Mouse (Mus musculus) heart, embryonic 16.5 days (tissue): ENCODE measurements around the gene Mfsd12. TPM values are rescaled to one million over a fixed set of nuclear protein-coding genes. Genes with fewer than 3 reads are reported as not detected.

Experiments
- ATAC-seq: fragments of 200-750 bp; cut with Nextera tagmentation; replicated peaks from 2 replicates; pipeline ENCODE4 v1.8.0; 2017; ENCODE audit warnings: moderate number of reproducible peaks; ENCODE audit not compliant: insufficient read depth, low FRiP score; ENCODE audit errors: extremely low read depth
- H3K27ac ChIP-seq: fragments of 300-500 bp; sonication (generic); 2 replicates; pipeline ENCODE4 v1.5.1; 2014; ENCODE audit warnings: mild to moderate bottlenecking, low read length, control low read depth, moderate library complexity
- H3K27me3 ChIP-seq: fragments of 300-500 bp; sonication (generic); 2 replicates; pipeline ENCODE4 v1.6.1; 2014; ENCODE audit warnings: low read length, mixed read lengths; ENCODE audit not compliant: control insufficient read depth, insufficient read depth
- H3K36me3 ChIP-seq: fragments of 300-500 bp; sonication (generic); 2 replicates; pipeline ENCODE4 v1.6.1; 2014; ENCODE audit not compliant: control insufficient read depth, insufficient read depth
- H3K4me1 ChIP-seq: fragments of 300-500 bp; sonication (generic); 2 replicates; pipeline ENCODE4 v1.6.1; 2014; ENCODE audit warnings: low read length, mixed read lengths; ENCODE audit not compliant: control insufficient read depth, insufficient read depth
- H3K4me2 ChIP-seq: fragments of 300-500 bp; sonication (generic); 2 replicates; pipeline ENCODE4 v1.6.1; 2014; ENCODE audit warnings: low read depth, mild to moderate bottlenecking, control low read depth, low read length
- H3K4me3 ChIP-seq: fragments of 300-500 bp; sonication (generic); 2 replicates; pipeline ENCODE4 v1.5.1; 2014; ENCODE audit warnings: mild to moderate bottlenecking, control low read depth, low read length
- H3K9ac ChIP-seq: fragments of 300-500 bp; sonication (generic); 2 replicates; pipeline ENCODE4 v1.6.1; 2014; ENCODE audit warnings: low read length, control low read depth
- H3K9me3 ChIP-seq: fragments of 300-500 bp; sonication (generic); replicated peaks from 2 replicates; pipeline ENCODE4 v1.6.1; 2016; ENCODE audit warnings: low read length; ENCODE audit not compliant: control insufficient read depth
- WGBS: fragments of 180-500 bp; shearing (Covaris S2); extraction: QIAGEN DNeasy Blood & Tissue Kit; methylation state at CpG from one replicate; pipeline ENCODE4 v1.1.7; 2014; 5-methylcytosine and 5-hydroxymethylcytosine counted together
- polyA plus RNA-seq: library from polyadenylated mRNA; unstranded; fragments of >200 nt; fragmentation: Nextera tagmentation; extraction: Ambion mirVana; gene quantifications from 2 replicates; pipeline ENCODE4 v1.2.1, GENCODE M21; 2015

The Mfsd12 gene
- polyA plus RNA-seq, 1 experiment from 2014 or later, result 16.5 TPM

GRCm38 (mm10) chr10:81405588-81406201 is 48.4 kb downstream of the Mfsd12 start:
- H3K4me3 ChIP-seq, result no peak overlapping the region
- peaks cover 27% of the 10 kb centered on the region for H3K36me3 ChIP-seq
- H3K9ac ChIP-seq, result no peak overlapping the region
- WGBS, result 57% methylated on average over 13 of the region's 13 CpGs
- no peaks in the 10 kb centered on the region for H3K9me3 ChIP-seq
- H3K4me1 ChIP-seq, result peaks cover 69% of the 10 kb centered on the region
- no peak overlapping the region for H3K4me2 ChIP-seq
- ATAC-seq, result no peak
- H3K27ac ChIP-seq, result 0 out of 2 replicates have a peak overlapping the region, but pooled peaks have one; percentile 29
- H3K27me3 ChIP-seq, result no peaks in the 10 kb centered on the region

GRCm38 (mm10) chr10:81406504-81407440 is 49.5 kb downstream of the Mfsd12 start:
- H3K27me3 ChIP-seq, result no peaks in the 10 kb centered on the region
- H3K4me1 ChIP-seq, result peaks cover 71% of the 10 kb centered on the region
- peaks cover 25% of the 10 kb centered on the region for H3K36me3 ChIP-seq
- H3K4me3 ChIP-seq, result peak overlapping the region; percentile 28
- peak overlapping the region; percentile 47 for H3K9ac ChIP-seq
- H3K9me3 ChIP-seq, result no peaks in the 10 kb centered on the region
- WGBS, result 35% methylated on average over 24 of the region's 24 CpGs
- ATAC-seq, result no peak
- H3K4me2 ChIP-seq, result peak overlapping the region; percentile 47
- peak overlapping the region; percentile 29; the same call in 1 of the 2 replicates for H3K27ac ChIP-seq

GRCm38 (mm10) chr10:81407539-81408423 is 50.5 kb downstream of the Mfsd12 start:
- 22% methylated on average over 31 of the region's 31 CpGs for WGBS
- H3K4me3 ChIP-seq, result peak overlapping the region; percentile 28
- peak overlapping the region; percentile 34 for H3K27ac ChIP-seq
- peaks cover 71% of the 10 kb centered on the region for H3K4me1 ChIP-seq
- ATAC-seq, result peak; percentile 33
- no peaks in the 10 kb centered on the region for H3K27me3 ChIP-seq
- peak overlapping the region; percentile 47 for H3K4me2 ChIP-seq
- H3K36me3 ChIP-seq, result peaks cover 27% of the 10 kb centered on the region
- H3K9ac ChIP-seq, result peak overlapping the region; percentile 47
- no peaks in the 10 kb centered on the region for H3K9me3 ChIP-seq

GRCm38 (mm10) chr10:81408424-81408729 is 51.1 kb downstream of the Mfsd12 start:
- no peak overlapping the region for H3K9ac ChIP-seq
- WGBS, result 56% methylated on average over 13 of the region's 13 CpGs
- no peaks in the 10 kb centered on the region for H3K27me3 ChIP-seq
- H3K9me3 ChIP-seq, result no peaks in the 10 kb centered on the region
- H3K4me2 ChIP-seq, result no peak overlapping the region
- peaks cover 27% of the 10 kb centered on the region for H3K36me3 ChIP-seq
- peaks cover 73% of the 10 kb centered on the region for H3K4me1 ChIP-seq
- no peak overlapping the region for H3K4me3 ChIP-seq
- no peak for ATAC-seq
- peak overlapping the region; percentile 34 for H3K27ac ChIP-seq

GRCm38 (mm10) chr10:81408871-81409291 is 51.6 kb downstream of the Mfsd12 start:
- Histone ChIP-seq H3K4me1 (peaks cover 77% of the 10 kb centered on the region), H3K36me3 (peaks cover 22% of the 10 kb centered on the region), H3K27ac (peak overlapping the region; percentile 100), H3K4me3 (no peak overlapping the region), H3K9me3 (no peaks in the 10 kb centered on the region), H3K4me2 (no peak overlapping the region), H3K27me3 (no peaks in the 10 kb centered on the region), H3K9ac (no peak overlapping the region)
- ATAC-seq, result peak; percentile 30
- 25% methylated on average over 9 of the region's 9 CpGs for WGBS

GRCm38 (mm10) chr10:81409330-81409729 is 52.0 kb downstream of the Mfsd12 start:
- WGBS, result 37% methylated on average over 8 of the region's 8 CpGs
- Histone ChIP-seq H3K9me3 (no peaks in the 10 kb centered on the region), H3K27me3 (no peaks in the 10 kb centered on the region), H3K4me3 (no peak overlapping the region; the same call in 1 of the 2 replicates), H3K27ac (peak overlapping the region; percentile 100), H3K4me1 (peaks cover 81% of the 10 kb centered on the region), H3K36me3 (peaks cover 21% of the 10 kb centered on the region), H3K9ac (0 out of 2 replicates have a peak overlapping the region, but pooled peaks have one; percentile 18), H3K4me2 (peak overlapping the region; percentile 24; the same call in 1 of the 2 replicates)
- ATAC-seq, result no peak

DNA sequence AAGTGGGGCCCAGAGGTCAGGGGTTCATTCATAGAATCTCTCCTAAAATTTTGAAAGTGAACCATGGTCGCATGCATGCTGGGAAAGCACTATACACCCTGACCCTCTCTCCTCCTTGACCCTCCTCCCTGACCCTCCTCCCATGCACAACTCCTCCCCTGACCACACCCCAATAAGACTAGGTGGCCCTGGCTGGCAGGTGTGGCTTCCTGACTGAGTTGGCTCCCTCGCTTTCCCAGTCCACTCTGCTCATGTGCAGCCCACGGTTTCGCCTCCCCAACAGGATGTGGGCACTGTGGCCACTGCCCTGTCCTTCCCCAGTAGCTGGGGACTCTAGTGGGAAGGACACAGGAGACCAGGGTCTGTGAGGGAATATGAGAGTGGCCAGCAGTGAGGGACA is 53.1 kb downstream of the Mfsd12 start:
- Histone ChIP-seq H3K36me3 (peaks cover 11% of the 10 kb centered on the region), H3K4me1 (peaks cover 89% of the 10 kb centered on the region), H3K4me2 (peak overlapping the region; percentile 20; the same call in 1 of the 2 replicates), H3K9ac (peak overlapping the region; percentile 51; the same call in 1 of the 2 replicates), H3K27me3 (no peaks in the 10 kb centered on the region), H3K9me3 (no peaks in the 10 kb centered on the region), H3K27ac (peak overlapping the region; percentile 100), H3K4me3 (0 out of 2 replicates have a peak overlapping the region, but pooled peaks have one; percentile 13)
- no peak for ATAC-seq
- WGBS, result 61% methylated on average over 4 of the region's 4 CpGs

GRCm38 (mm10) chr10:81410981-81411380 is 53.7 kb downstream of the Mfsd12 start:
- 50% methylated on average over 9 of the region's 9 CpGs for WGBS

More at GRCm38 (mm10) chr10:81410981-81411380, 53.7 kb downstream of the Mfsd12 start:
- Histone ChIP-seq H3K4me2 (peak overlapping the region; percentile 20; the same call in 1 of the 2 replicates), H3K27me3 (no peaks in the 10 kb centered on the region), H3K36me3 (peaks cover 6% of the 10 kb centered on the region), H3K4me3 (no peak overlapping the region), H3K27ac (peak overlapping the region; percentile 100), H3K4me1 (peaks cover 90% of the 10 kb centered on the region), H3K9ac (peak overlapping the region; percentile 50), H3K9me3 (no peaks in the 10 kb centered on the region)
- ATAC-seq, result no peak
